Mouse (Mus musculus): ENCODE measurements around the gene Kdm6b. TPM values are rescaled to one million over a fixed set of nuclear protein-coding genes. Genes with fewer than 3 reads are reported as not detected.

Gene Kdm6b
- polyA plus RNA-seq, 2 experiments, result 23.7 to 31.4 TPM

- H3K36me3 ChIP-seq (ENCODE audit: control insufficient read depth, insufficient read depth, low read length), result peaks cover 77% of the 10 kb centered on the region
- H3K4me3 ChIP-seq (replicated peaks; ENCODE audit: low read length), result no peak overlapping the region
- H3K4me2 ChIP-seq (replicated peaks; ENCODE audit: low read depth, low read length, severe bottlenecking), result no peak overlapping the region
- DNase-seq (ENCODE audit: low spot score), result no peak
- no peak overlapping the region for H3K9ac ChIP-seq (ENCODE audit: low read depth, low read length, severe bottlenecking)
- TF ChIP-seq POLR2A (IDR thresholded peaks at IDR 0.05; ENCODE audit: borderline replicate concordance, extremely low read depth, insufficient read depth, insufficient read length), result no peak
- no peak for ATAC-seq (ENCODE audit: low FRiP score, low read depth)
- 87% methylated on average over 22 of the region's 24 CpGs for WGBS
- peaks cover 3% of the 10 kb centered on the region; the same call in 1 of the 2 replicates for H3K4me1 ChIP-seq (ENCODE audit: control insufficient read depth, insufficient read depth, low read length)
- H3K27me3 ChIP-seq (ENCODE audit: control insufficient read depth, insufficient read depth, low read length), result no peaks in the 10 kb centered on the region
- H3K27ac ChIP-seq (replicated peaks; ENCODE audit: low read depth, low read length), result no peak overlapping the region
- H3K9me3 ChIP-seq (ENCODE audit: control insufficient read depth, low read length), result no peaks in the 10 kb centered on the region
Observed at GRCm38 (mm10) chr11:69405397-69406200, 7.9 kb downstream of the Kdm6b start.

- Histone ChIP-seq H3K9ac (ENCODE audit: low read depth, low read length, severe bottlenecking) (no peak overlapping the region), H3K4me1 (ENCODE audit: control insufficient read depth, insufficient read depth, low read length) (peaks cover 4% of the 10 kb centered on the region), H3K4me2 (replicated peaks; ENCODE audit: low read depth, low read length, severe bottlenecking) (no peak overlapping the region), H3K4me3 (replicated peaks; ENCODE audit: low read length) (no peak overlapping the region), H3K27ac (replicated peaks; ENCODE audit: low read depth, low read length) (no peak overlapping the region), H3K27me3 (ENCODE audit: control insufficient read depth, insufficient read depth, low read length) (no peaks in the 10 kb centered on the region), H3K9me3 (ENCODE audit: control insufficient read depth, low read length) (no peaks in the 10 kb centered on the region), H3K36me3 (ENCODE audit: control insufficient read depth, insufficient read depth, low read length) (peaks cover 85% of the 10 kb centered on the region)
- DNase-seq (ENCODE audit: low spot score), result no peak
- ATAC-seq (ENCODE audit: low FRiP score, low read depth), result no peak
- WGBS, result 90% methylated on average over 24 of the region's 24 CpGs
- no peak for TF ChIP-seq POLR2A (IDR thresholded peaks at IDR 0.05; ENCODE audit: borderline replicate concordance, extremely low read depth, insufficient read depth, insufficient read length)
Observed at GRCm38 (mm10) chr11:69404595-69405396, 8.7 kb downstream of the Kdm6b start.

- Histone ChIP-seq H3K9ac (ENCODE audit: low read depth, low read length, severe bottlenecking) (no peak overlapping the region), H3K4me2 (replicated peaks; ENCODE audit: low read depth, low read length, severe bottlenecking) (no peak overlapping the region), H3K36me3 (ENCODE audit: control insufficient read depth, insufficient read depth, low read length) (peaks cover 92% of the 10 kb centered on the region), H3K4me3 (replicated peaks; ENCODE audit: low read length) (no peak overlapping the region), H3K27ac (replicated peaks; ENCODE audit: low read depth, low read length) (no peak overlapping the region), H3K9me3 (ENCODE audit: control insufficient read depth, low read length) (no peaks in the 10 kb centered on the region), H3K27me3 (ENCODE audit: control insufficient read depth, insufficient read depth, low read length) (no peaks in the 10 kb centered on the region), H3K4me1 (ENCODE audit: control insufficient read depth, insufficient read depth, low read length) (peaks cover 10% of the 10 kb centered on the region)
- no peak for TF ChIP-seq POLR2A (IDR thresholded peaks at IDR 0.05; ENCODE audit: borderline replicate concordance, extremely low read depth, insufficient read depth, insufficient read length)
- 90% methylated on average over 34 of the region's 38 CpGs for WGBS
- no peak for DNase-seq (ENCODE audit: low spot score)
- no peak for ATAC-seq (ENCODE audit: low FRiP score, low read depth)
Observed at GRCm38 (mm10) chr11:69403691-69404594, 9.5 kb downstream of the Kdm6b start.

GRCm38 (mm10) chr11:69401987-69402386 lies 11.5 kb downstream of the Kdm6b start:
- Histone ChIP-seq H3K36me3 (ENCODE audit: control insufficient read depth, insufficient read depth, low read length) (peaks cover 85% of the 10 kb centered on the region), H3K9me3 (ENCODE audit: control insufficient read depth, low read length) (no peaks in the 10 kb centered on the region), H3K9ac (ENCODE audit: low read depth, low read length, severe bottlenecking) (no peak overlapping the region), H3K27me3 (ENCODE audit: control insufficient read depth, insufficient read depth, low read length) (no peaks in the 10 kb centered on the region), H3K4me3 (replicated peaks; ENCODE audit: low read length) (no peak overlapping the region), H3K27ac (replicated peaks; ENCODE audit: low read depth, low read length) (no peak overlapping the region), H3K4me2 (replicated peaks; ENCODE audit: low read depth, low read length, severe bottlenecking) (no peak overlapping the region), H3K4me1 (ENCODE audit: control insufficient read depth, insufficient read depth, low read length) (peaks cover 20% of the 10 kb centered on the region)
- TF ChIP-seq POLR2A (IDR thresholded peaks at IDR 0.05; ENCODE audit: borderline replicate concordance, extremely low read depth, insufficient read depth, insufficient read length), result no peak
- WGBS, result 87% methylated on average over 12 of the region's 12 CpGs
- DNase-seq (ENCODE audit: low spot score) (no peak), ATAC-seq (ENCODE audit: low FRiP score, low read depth) (no peak)

- Histone ChIP-seq H3K4me2 (replicated peaks; ENCODE audit: low read depth, low read length, severe bottlenecking) (no peak overlapping the region), H3K9me3 (ENCODE audit: control insufficient read depth, low read length) (no peaks in the 10 kb centered on the region), H3K27me3 (ENCODE audit: control insufficient read depth, insufficient read depth, low read length) (no peaks in the 10 kb centered on the region), H3K4me1 (ENCODE audit: control insufficient read depth, insufficient read depth, low read length) (peaks cover 27% of the 10 kb centered on the region), H3K36me3 (ENCODE audit: control insufficient read depth, insufficient read depth, low read length) (peaks cover 77% of the 10 kb centered on the region), H3K4me3 (replicated peaks; ENCODE audit: low read length) (no peak overlapping the region), H3K9ac (ENCODE audit: low read depth, low read length, severe bottlenecking) (no peak overlapping the region), H3K27ac (replicated peaks; ENCODE audit: low read depth, low read length) (no peak overlapping the region)
- DNase-seq (ENCODE audit: low spot score) (peak; percentile 96), ATAC-seq (ENCODE audit: low FRiP score, low read depth) (peak; percentile 54)
- no peak for TF ChIP-seq POLR2A (IDR thresholded peaks at IDR 0.05; ENCODE audit: borderline replicate concordance, extremely low read depth, insufficient read depth, insufficient read length)
- WGBS, result 17% methylated on average over 22 of the region's 22 CpGs
Observed at GRCm38 (mm10) chr11:69401210-69401637, 12.3 kb downstream of the Kdm6b start.
